Mouse (Mus musculus) CH12.LX (cell line): Measurements from ENCODE around the gene Paf1. TPM values are rescaled to one million over a fixed set of nuclear protein-coding genes. Genes with fewer than 3 reads are reported as not detected.

Experiments
- DNase-seq: peaks from one replicate; pipeline ENCODE4 v3.0.0-alpha.2; 2013; ENCODE audit errors: extremely low read depth
- H3K27ac ChIP-seq: 2 replicates; pipeline ENCODE4 v1.5.1; 2012; ENCODE audit warnings: low read depth, mild to moderate bottlenecking, control low read depth, moderate library complexity; ENCODE audit not compliant: insufficient read depth
- H3K27me3 ChIP-seq: replicated peaks from 2 replicates; pipeline ENCODE3; 2012; ENCODE audit warnings: inconsistent platforms
- H3K36me3 ChIP-seq, 2 experiments: replicated peaks in 1 of 2; 2 replicates each; pipeline versions ENCODE3 to v1.6.1; 2012; ENCODE audit warnings: inconsistent platforms in 1 of 2, low read length in 1 of 2, mild to moderate bottlenecking in 1 of 2, mixed read lengths in 1 of 2, moderate library complexity in 1 of 2; ENCODE audit not compliant: control insufficient read depth in 1 of 2, insufficient read depth in 1 of 2
- H3K4me1 ChIP-seq, 2 experiments: 2 replicates each; pipeline ENCODE4 v1.6.1; 2012; ENCODE audit warnings: inconsistent platforms in 1 of 2, moderate library complexity in 1 of 2; ENCODE audit not compliant: insufficient read depth in 2 of 2, control insufficient read depth in 1 of 2
- H3K4me2 ChIP-seq: 2 replicates; pipeline ENCODE4 v1.6.1; 2012; ENCODE audit warnings: low read depth, mild to moderate bottlenecking, control low read depth; ENCODE audit not compliant: poor library complexity, insufficient read depth, severe bottlenecking
- H3K4me3 ChIP-seq, 3 experiments: fragments of 150-350 bp in 1 of 3; sonication (generic) in 1 of 3; replicated peaks in 1 of 3; 2 replicates each; pipeline versions ENCODE3 to v1.5.1; 2011 to 2012; ENCODE audit warnings: low read depth in 2 of 3, low read length in 2 of 3, mild to moderate bottlenecking in 2 of 3, moderate library complexity in 2 of 3, control low read depth in 1 of 3, improper control_type of control experiment in 1 of 3, inconsistent platforms in 1 of 3, mixed read lengths in 1 of 3; ENCODE audit not compliant: poor library complexity in 1 of 3
- H3K79me2 ChIP-seq: replicated peaks from 2 replicates; pipeline ENCODE4 v1.6.1; 2012; ENCODE audit warnings: mild to moderate bottlenecking, moderate library complexity; ENCODE audit not compliant: control insufficient read depth, poor library complexity, insufficient read depth, severe bottlenecking; ENCODE audit errors: extremely low read depth
- H3K9ac ChIP-seq: 2 replicates; pipeline ENCODE4 v1.6.1; 2012; ENCODE audit warnings: low read depth, mild to moderate bottlenecking, control low read depth, moderate library complexity; ENCODE audit not compliant: insufficient read depth
- H3K9me3 ChIP-seq: replicated peaks from 2 replicates; pipeline ENCODE3; 2012; ENCODE audit warnings: low read length, inconsistent platforms, mixed read lengths
- BHLHE40 ChIP-seq: IDR thresholded peaks from 2 replicates; pipeline ENCODE4 v1.6.1; 2011; ENCODE audit warnings: mild to moderate bottlenecking, low read depth, low read length, improper control_type of control experiment
- CTCF ChIP-seq, 2 experiments: IDR thresholded peaks in 1 of 2; conservative IDR thresholded peaks in 1 of 2; 2 replicates each; pipeline ENCODE4 v1.5.1; 2011 to 2012; ENCODE audit warnings: low read depth in 2 of 2, low read length in 2 of 2, improper control_type of control experiment in 1 of 2, inconsistent platforms in 1 of 2, mild to moderate bottlenecking in 1 of 2, moderate library complexity in 1 of 2
- ELF1 ChIP-seq: IDR thresholded peaks from 2 replicates; pipeline ENCODE4 v1.6.1; 2014; ENCODE audit warnings: low read depth, mild to moderate bottlenecking, inconsistent platforms, low read length, improper control_type of control experiment
- ETS1 ChIP-seq: conservative IDR thresholded peaks from 2 replicates; pipeline ENCODE4 v1.6.1; 2012; ENCODE audit warnings: low read depth, mild to moderate bottlenecking, inconsistent platforms, low read length, improper control_type of control experiment, moderate library complexity
- IRF4 ChIP-seq: IDR thresholded peaks from 2 replicates; pipeline ENCODE4 v1.6.1; 2014; ENCODE audit warnings: low read depth, mild to moderate bottlenecking, inconsistent platforms, low read length, improper control_type of control experiment
- KAT2A ChIP-seq: IDR thresholded peaks from 2 replicates; pipeline ENCODE4 v1.6.1; 2012; ENCODE audit warnings: low read length, improper control_type of control experiment, inconsistent platforms; ENCODE audit not compliant: insufficient replicate concordance
- MAX ChIP-seq: IDR thresholded peaks from 2 replicates; pipeline ENCODE4 v1.6.1; 2011; ENCODE audit warnings: low read length, improper control_type of control experiment
- MYC ChIP-seq: IDR thresholded peaks from 2 replicates; pipeline ENCODE4 v1.6.1; 2011; ENCODE audit warnings: low read depth, mild to moderate bottlenecking, improper control_type of control experiment, low read length
- NELFE ChIP-seq: IDR thresholded peaks from 2 replicates; pipeline ENCODE4 v1.6.1; 2011; ENCODE audit warnings: low read depth, low read length, improper control_type of control experiment
- PAX5 ChIP-seq: IDR thresholded peaks from 2 replicates; pipeline ENCODE4 v1.6.1; 2012; ENCODE audit warnings: low read length, inconsistent platforms, mixed read lengths
- POLR2A ChIP-seq: IDR thresholded peaks from 2 replicates; pipeline ENCODE4 v1.6.1; 2011; ENCODE audit warnings: low read depth, mild to moderate bottlenecking, improper control_type of control experiment, low read length
- SIN3A ChIP-seq: IDR thresholded peaks from 2 replicates; pipeline ENCODE4 v1.6.1; 2012; ENCODE audit warnings: low read length, improper control_type of control experiment, inconsistent platforms
- SMC3 ChIP-seq: IDR thresholded peaks from 2 replicates; pipeline ENCODE4 v1.6.1; 2011; ENCODE audit warnings: low read depth, low read length, improper control_type of control experiment
- TBP ChIP-seq: conservative IDR thresholded peaks from 2 replicates; pipeline ENCODE4 v1.6.1; 2011; ENCODE audit warnings: low read depth, low read length, improper control_type of control experiment
- TCF12 ChIP-seq: IDR thresholded peaks from 2 replicates; pipeline ENCODE4 v1.6.1; 2014; ENCODE audit warnings: low read depth, mild to moderate bottlenecking, inconsistent platforms, low read length, improper control_type of control experiment
- UBTF ChIP-seq: IDR thresholded peaks from 2 replicates; pipeline ENCODE4 v1.6.1; 2012; ENCODE audit warnings: low read depth, mild to moderate bottlenecking, inconsistent platforms, low read length, improper control_type of control experiment, moderate library complexity
- USF2 ChIP-seq: conservative IDR thresholded peaks from 2 replicates; pipeline ENCODE4 v1.6.1; 2011; ENCODE audit warnings: low read depth, low read length, improper control_type of control experiment
- dilution Hi-C: fragments of 300-500 bp; cut with MboI; formaldehyde crosslinking; loops from 2 replicates; pipeline ENCODE4 v1.14.3; 2020; ENCODE audit warnings: low sequenced_read_pairs; ENCODE audit not compliant: extremely low pct_unique_long_range_greater_than_20kb, extremely low pct_ligation_motif_present
- in situ Hi-C: fragments of 300-500 bp; cut with MboI; formaldehyde crosslinking; loops from 3 replicates; pipeline ENCODE4 v1.14.3; 2019; ENCODE audit warnings: low sequenced_read_pairs, low pct_ligation_motif_present, low pct_unique_long_range_greater_than_20kb, mixed read lengths
- polyA plus RNA-seq: library from polyadenylated mRNA; unstranded; fragments of >175 nt; gene quantifications from 2 replicates; pipeline ENCODE4 v1.2.1, GENCODE M21; 2012; ENCODE audit warnings: low read depth; ENCODE audit not compliant: insufficient read length
- total RNA-seq, 2 experiments: library from RNA; depleted of rRNA; stranded (reverse); fragments of 300-350 nt in 1 of 2; fragments of >200 nt in 1 of 2; gene quantifications; 2 replicates each; pipeline ENCODE4 v1.2.3; 2012 to 2014

The Paf1 gene
- total and polyA plus RNA-seq, 3 experiments = 42.2 to 105 (median 45.9) TPM

- Histone ChIP-seq H3K4me1 (peaks cover 4 to 56% of the 10 kb centered on the region in 2 experiments), H3K4me2 (peak overlapping the region; percentile 74), H3K27ac (no peak overlapping the region; the same call in 1 of the 2 replicates), H3K79me2 (peaks cover 27% of the 10 kb centered on the region), H3K4me3 (peak overlapping the region; percentile 21 to 57 (median 26)), H3K9ac (peak overlapping the region; percentile 59), H3K27me3 (no peaks in the 10 kb centered on the region), H3K36me3 (peaks cover 9 to 17% of the 10 kb centered on the region in 2 experiments), H3K9me3 (no peaks in the 10 kb centered on the region)
- no peak for DNase-seq
- TF ChIP-seq UBTF = no peak
- TF ChIP-seq POLR2A = peak; percentile 10; the same call in 1 of the 2 replicates
- in situ Hi-C loops (no loop called here), dilution Hi-C loops (no loop called here)
These were observed 16.6 kb upstream of the Paf1 start for GRCm38 (mm10) chr7:28376011-28376771.

GRCm38 (mm10) chr7:28377190-28378065 lies 15.3 kb upstream of the Paf1 start:
- H3K79me2 ChIP-seq = peaks cover 27% of the 10 kb centered on the region
- in situ Hi-C loops (no loop called here), dilution Hi-C loops (no loop called here)
- peak overlapping the region; percentile 72 for H3K4me2 ChIP-seq
- H3K9ac ChIP-seq = peak overlapping the region; percentile 80
- no peaks in the 10 kb centered on the region for H3K27me3 ChIP-seq
- TF ChIP-seq MYC = no peak
- no peak for TF ChIP-seq KAT2A
- no peak for TF ChIP-seq CTCF (conservative IDR thresholded peaks at IDR 0.05 in 1 of 2, IDR thresholded peaks at IDR 0.05 in 1 of 2; ENCODE audit: low read depth in 2 of 2, low read length in 2 of 2)
- no peak for TF ChIP-seq BHLHE40
- TF ChIP-seq IRF4 = no peak
- no peak for TF ChIP-seq ELF1
- no peak for TF ChIP-seq NELFE
- TF ChIP-seq ETS1 = no peak
- TF ChIP-seq SMC3 = no peak
- TF ChIP-seq TBP = no peak
- no peak for TF ChIP-seq USF2
- no peak for TF ChIP-seq SIN3A
- TF ChIP-seq TCF12 = no peak
- TF ChIP-seq MAX = no peak
- no peak for TF ChIP-seq PAX5
- H3K4me3 ChIP-seq = peak overlapping the region; percentile 75 to 87 (median 84)
- no peak for DNase-seq
- H3K9me3 ChIP-seq = no peaks in the 10 kb centered on the region
- peak overlapping the region; percentile 34; the same call in 1 of the 2 replicates for H3K27ac ChIP-seq
- peaks cover 9 to 17% of the 10 kb centered on the region in 2 experiments for H3K36me3 ChIP-seq
- H3K4me1 ChIP-seq = peaks cover 8 to 62% of the 10 kb centered on the region in 2 experiments
